Mouse (Mus musculus) testis, adult 2 months (tissue): ENCODE data around the gene Cela2a.

Source experiments
- CTCF ChIP-seq: fragments of 200-500 bp; IDR thresholded peaks from 2 replicates; pipeline ENCODE4 v1.5.1; 2012; ENCODE audit warnings: low read depth, mild to moderate bottlenecking, inconsistent platforms, low read length, moderate library complexity; ENCODE audit not compliant: control insufficient read depth, insufficient read depth, insufficient replicate concordance
- POLR2A ChIP-seq: fragments of 200-500 bp; IDR thresholded peaks from 2 replicates; pipeline ENCODE4 v1.6.1; 2012; ENCODE audit warnings: low read depth, mild to moderate bottlenecking, inconsistent platforms, low read length, moderate library complexity; ENCODE audit not compliant: control insufficient read depth

- TF ChIP-seq POLR2A (no peak), CTCF (no peak)
Observed at GRCm38 (mm10) chr4:141868051-141868450, 42.1 kb upstream of the Cela2a start.
